Mouse (Mus musculus) midbrain, embryonic 14.5 days (tissue): ENCODE data around the gene Egfr. TPM values are rescaled to one million over a fixed set of nuclear protein-coding genes. Genes with fewer than 3 reads are reported as not detected.

ENCODE experiments used
- ATAC-seq: fragments of 200-750 bp; cut with Nextera tagmentation; 2 replicates; pipeline ENCODE4 v1.8.0; 2017; ENCODE audit warnings: moderate number of reproducible peaks, moderate library complexity; ENCODE audit not compliant: low FRiP score, low TSS enrichment
- DNase-seq: peaks from one replicate; pipeline ENCODE4 v3.0.0-alpha.2; 2015
- H3K27ac ChIP-seq: fragments of 300-500 bp; sonication (generic); replicated peaks from 2 replicates; pipeline ENCODE4 v1.5.1; 2014; ENCODE audit warnings: mild to moderate bottlenecking, low read depth, low read length, moderate library complexity
- H3K27me3 ChIP-seq: fragments of 300-500 bp; sonication (generic); 2 replicates; pipeline ENCODE4 v1.6.1; 2014; ENCODE audit warnings: low read length, control low read depth, mixed read lengths; ENCODE audit not compliant: control insufficient read depth, insufficient read depth
- H3K36me3 ChIP-seq: fragments of 300-500 bp; sonication (generic); 2 replicates; pipeline ENCODE4 v1.6.1; 2014; ENCODE audit warnings: low read length, control low read depth; ENCODE audit not compliant: control insufficient read depth, insufficient read depth
- H3K4me1 ChIP-seq: fragments of 300-500 bp; sonication (generic); 2 replicates; pipeline ENCODE4 v1.6.1; 2014; ENCODE audit warnings: mild to moderate bottlenecking, antibody characterized with exemption, low read length, control low read depth; ENCODE audit not compliant: control insufficient read depth, insufficient read depth
- H3K4me2 ChIP-seq: fragments of 300-500 bp; sonication (generic); 2 replicates; pipeline ENCODE4 v1.6.1; 2014; ENCODE audit warnings: mild to moderate bottlenecking, low read length, moderate library complexity
- H3K4me3 ChIP-seq: fragments of 300-500 bp; sonication (generic); replicated peaks from 2 replicates; pipeline ENCODE4 v1.5.1; 2014; ENCODE audit warnings: low read depth, low read length
- H3K9ac ChIP-seq: fragments of 300-500 bp; sonication (generic); replicated peaks from 2 replicates; pipeline ENCODE4 v1.6.1; 2014; ENCODE audit warnings: mild to moderate bottlenecking, low read length, moderate library complexity
- H3K9me3 ChIP-seq: fragments of 300-500 bp; sonication (generic); 2 replicates; pipeline ENCODE4 v1.6.1; 2016; ENCODE audit warnings: low read length, control low read depth, mixed read lengths; ENCODE audit not compliant: control insufficient read depth
- WGBS: fragments of 180-500 bp; shearing (Covaris S2); extraction: QIAGEN DNeasy Blood & Tissue Kit; methylation state at CpG from one replicate; pipeline ENCODE4 v1.1.7; 2014; 5-methylcytosine and 5-hydroxymethylcytosine counted together
- polyA plus RNA-seq: library from polyadenylated mRNA; unstranded; fragments of >200 nt; fragmentation: Nextera tagmentation; extraction: Ambion mirVana; gene quantifications from 2 replicates; pipeline ENCODE4 v1.2.1, GENCODE M21; 2014

Egfr gene
- polyA plus RNA-seq, 1 experiment from 2014 or later = 4.2 TPM

DNA sequence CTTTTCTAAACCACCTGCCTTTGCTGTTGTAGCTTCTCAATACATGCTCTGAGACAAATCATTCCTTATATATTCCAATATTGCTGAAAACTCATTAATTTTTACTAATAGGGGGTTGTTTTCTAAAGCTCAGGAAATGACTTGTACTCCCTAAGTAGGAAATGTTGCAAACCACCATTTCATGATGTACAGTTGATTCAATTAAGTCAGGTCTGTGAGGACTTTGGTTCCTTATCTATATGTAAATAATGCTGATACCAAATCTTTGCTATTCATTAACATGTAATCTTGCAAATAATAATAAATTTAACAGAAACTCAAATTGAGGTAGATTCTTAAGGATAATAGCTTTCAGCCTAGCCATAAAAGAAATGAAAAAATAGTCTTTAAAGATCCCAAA is 136.1 kb downstream of the Egfr start:
- Histone ChIP-seq H3K4me1 (no peaks in the 10 kb centered on the region), H3K4me2 (no peak overlapping the region), H3K27ac (no peak overlapping the region), H3K4me3 (no peak overlapping the region), H3K9me3 (no peaks in the 10 kb centered on the region), H3K27me3 (no peaks in the 10 kb centered on the region), H3K36me3 (no peaks in the 10 kb centered on the region), H3K9ac (no peak overlapping the region)
- no peak for ATAC-seq
- DNase-seq = no peak

DNA sequence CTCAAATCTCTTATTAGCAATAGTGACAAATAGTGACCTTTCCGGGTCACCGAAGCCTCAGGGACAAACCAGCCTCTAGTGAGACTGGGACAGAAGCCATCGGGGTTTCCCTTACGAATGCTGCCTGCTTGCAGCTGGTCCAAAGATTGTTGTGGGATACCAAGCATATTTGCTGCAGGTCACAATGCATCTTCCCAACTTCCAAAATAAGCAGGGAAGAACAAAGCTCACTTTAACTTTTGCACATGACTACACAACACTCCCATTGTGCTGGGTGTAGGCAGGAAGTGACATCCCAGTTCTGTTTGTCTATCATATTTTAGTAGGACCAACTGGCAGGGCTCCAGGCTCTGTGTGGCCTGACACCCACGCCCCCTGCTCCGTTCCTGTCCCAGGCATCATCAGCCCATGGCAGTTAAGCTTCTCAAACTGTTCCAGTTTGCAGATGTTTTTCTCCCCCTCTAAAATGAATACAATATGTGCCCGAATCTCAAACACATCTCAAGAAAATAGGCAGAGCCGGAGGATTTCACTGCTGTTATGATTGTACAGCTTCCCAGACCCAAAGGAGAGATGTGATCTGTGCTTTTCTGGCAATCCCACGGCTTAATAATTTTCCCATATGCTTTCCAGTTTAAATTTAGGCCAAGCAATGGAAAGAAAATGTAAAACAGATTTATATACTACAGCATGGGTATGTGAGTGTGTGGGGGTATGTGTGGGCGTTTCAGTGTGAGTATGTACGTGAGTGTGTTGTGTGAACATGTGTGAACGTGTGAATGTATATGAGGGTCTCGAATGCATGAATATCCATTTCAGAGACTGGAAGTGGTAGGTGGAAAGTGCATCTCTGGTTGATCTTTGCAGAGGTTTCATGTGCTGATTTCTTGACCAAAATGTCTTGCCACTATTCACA is 143.7 kb downstream of the Egfr start:
- DNase-seq = no peak
- Histone ChIP-seq H3K27me3 (no peaks in the 10 kb centered on the region), H3K4me1 (no peaks in the 10 kb centered on the region), H3K36me3 (no peaks in the 10 kb centered on the region), H3K9me3 (no peaks in the 10 kb centered on the region), H3K27ac (no peak overlapping the region), H3K9ac (no peak overlapping the region), H3K4me3 (no peak overlapping the region), H3K4me2 (no peak overlapping the region)
- 83% methylated on average over 13 of the region's 13 CpGs for WGBS
- ATAC-seq = no peak

DNA sequence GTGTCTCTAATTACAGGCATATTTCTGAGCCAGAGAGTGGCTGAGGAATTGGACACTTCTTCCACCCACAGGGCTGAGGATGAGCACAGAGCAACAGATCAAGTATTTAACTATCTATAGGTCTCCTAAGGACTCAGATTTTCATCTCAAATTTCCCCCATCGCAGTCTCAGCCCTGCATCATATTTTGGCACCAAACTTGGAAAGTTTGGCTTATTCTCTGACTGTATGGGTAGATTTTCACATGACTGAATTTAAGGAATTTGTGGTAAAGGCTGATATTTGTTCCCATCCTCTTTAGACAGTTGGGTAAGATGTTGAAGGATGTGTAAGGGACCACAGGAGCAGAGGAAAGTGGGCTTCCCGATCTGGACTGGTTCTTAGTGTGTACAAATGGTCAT is 145.7 kb downstream of the Egfr start:
- Histone ChIP-seq H3K4me3 (no peak overlapping the region), H3K9me3 (no peaks in the 10 kb centered on the region), H3K9ac (no peak overlapping the region), H3K36me3 (no peaks in the 10 kb centered on the region), H3K27me3 (no peaks in the 10 kb centered on the region), H3K4me2 (no peak overlapping the region), H3K4me1 (no peaks in the 10 kb centered on the region), H3K27ac (no peak overlapping the region)
- 92% methylated on average over 2 of the region's 2 CpGs for WGBS
- DNase-seq (no peak), ATAC-seq (no peak)

DNA sequence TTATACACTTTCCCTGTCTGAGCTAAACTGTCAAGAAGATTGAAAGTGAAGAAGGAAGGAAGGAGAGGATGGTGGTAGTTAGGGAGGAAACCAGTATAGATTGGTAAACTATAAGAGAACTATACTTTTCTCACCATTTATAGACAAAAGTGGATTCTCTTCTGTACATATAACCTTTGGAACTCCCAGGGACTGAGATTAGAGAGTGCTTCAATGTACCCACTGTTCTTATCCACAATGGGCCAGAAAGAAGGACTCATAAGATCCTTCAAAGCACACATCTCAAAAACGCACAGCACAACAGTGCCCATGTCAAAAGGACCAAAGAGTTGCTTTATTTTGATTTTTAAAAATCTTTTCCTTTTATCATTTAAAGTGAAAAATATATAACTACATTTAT is 148.2 kb downstream of the Egfr start:
- H3K27ac ChIP-seq = no peak overlapping the region
- WGBS = 84% methylated on average over 1 of the region's 1 CpGs
- H3K4me1 ChIP-seq = no peaks in the 10 kb centered on the region
- ATAC-seq (no peak), DNase-seq (no peak)
- no peak overlapping the region for H3K4me3 ChIP-seq
- H3K4me2 ChIP-seq = no peak overlapping the region
- H3K9ac ChIP-seq = no peak overlapping the region
- H3K27me3 ChIP-seq = no peaks in the 10 kb centered on the region
- no peaks in the 10 kb centered on the region for H3K36me3 ChIP-seq
- no peaks in the 10 kb centered on the region for H3K9me3 ChIP-seq

DNA sequence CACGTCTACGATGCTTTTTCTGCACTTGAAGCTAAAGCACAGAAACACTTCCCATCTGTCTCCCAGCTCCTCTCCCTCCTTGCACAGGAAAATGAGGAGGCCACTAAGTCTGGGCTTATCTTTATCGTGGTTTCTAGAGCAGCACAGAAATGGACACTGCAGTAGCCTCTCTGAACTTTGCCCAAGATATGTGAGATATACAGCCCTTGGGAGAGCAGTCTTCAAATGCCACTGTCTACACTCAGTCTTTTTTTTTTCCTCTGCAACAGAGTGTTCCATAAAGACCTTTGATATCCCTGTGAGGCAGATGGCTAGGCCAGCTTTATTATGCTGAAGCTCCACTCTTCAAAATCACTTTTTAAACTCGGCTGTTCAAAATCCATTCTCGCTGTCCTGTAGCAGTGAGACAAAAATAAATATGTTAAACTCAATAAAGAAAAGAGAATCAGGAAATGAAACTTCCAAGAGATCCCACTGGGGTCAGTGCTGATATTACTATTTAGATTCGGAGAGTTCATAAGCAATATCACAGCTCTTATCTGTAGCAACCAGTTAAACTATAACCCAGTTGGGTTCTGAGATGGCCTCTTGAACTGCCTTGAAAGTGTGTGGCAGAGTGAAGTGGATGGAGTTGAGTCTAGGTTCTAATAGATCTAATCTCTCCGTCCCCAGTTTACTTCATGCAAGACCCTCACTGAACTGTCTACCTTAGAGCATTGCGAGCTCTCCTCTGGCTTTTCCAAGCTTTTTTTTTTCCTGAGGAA is 148.8 kb downstream of the Egfr start:
- no peak overlapping the region for H3K27ac ChIP-seq
- no peaks in the 10 kb centered on the region for H3K4me1 ChIP-seq
- 94% methylated on average over 8 of the region's 8 CpGs for WGBS
- H3K36me3 ChIP-seq = no peaks in the 10 kb centered on the region
- no peaks in the 10 kb centered on the region for H3K9me3 ChIP-seq
- H3K27me3 ChIP-seq = no peaks in the 10 kb centered on the region
- DNase-seq (no peak), ATAC-seq (no peak)
- no peak overlapping the region for H3K4me2 ChIP-seq
- H3K9ac ChIP-seq = no peak overlapping the region
- H3K4me3 ChIP-seq = no peak overlapping the region

DNA sequence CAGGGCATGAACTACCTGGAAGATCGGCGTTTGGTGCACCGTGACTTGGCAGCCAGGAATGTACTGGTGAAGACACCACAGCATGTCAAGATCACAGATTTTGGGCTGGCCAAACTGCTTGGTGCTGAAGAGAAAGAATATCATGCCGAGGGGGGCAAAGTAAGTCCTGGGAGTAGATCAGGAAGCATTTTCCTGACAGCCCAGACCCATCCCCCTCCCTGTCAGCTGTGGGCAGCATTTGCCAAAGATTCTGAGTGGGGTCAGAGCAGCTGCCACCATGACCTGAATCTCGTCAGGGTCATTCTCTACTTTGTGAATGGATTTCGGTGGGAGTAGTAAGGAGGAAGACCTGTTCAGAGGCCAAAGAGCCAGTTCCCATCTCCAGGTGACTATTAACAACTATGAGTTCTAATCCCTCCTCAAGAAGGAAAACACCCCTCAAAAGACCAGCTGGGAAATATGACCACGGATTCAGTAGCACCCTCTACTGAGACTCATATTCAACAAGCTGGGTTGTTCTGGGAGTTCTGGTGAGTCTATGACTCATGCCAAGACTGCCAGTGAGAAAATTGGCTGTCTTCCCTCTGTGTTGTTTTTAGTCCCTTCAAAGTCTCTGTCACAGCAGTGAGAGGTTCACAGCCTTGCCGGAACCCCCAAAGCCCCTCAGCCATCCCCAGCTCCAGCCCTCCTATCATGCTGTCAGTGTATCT is 152.5 kb downstream of the Egfr start:
- no peak overlapping the region for H3K27ac ChIP-seq
- no peaks in the 10 kb centered on the region for H3K4me1 ChIP-seq
- H3K4me2 ChIP-seq = no peak overlapping the region
- no peak overlapping the region for H3K4me3 ChIP-seq
- ATAC-seq (no peak), DNase-seq (peak; percentile 1)
- H3K27me3 ChIP-seq = no peaks in the 10 kb centered on the region
- no peaks in the 10 kb centered on the region for H3K9me3 ChIP-seq
- no peaks in the 10 kb centered on the region for H3K36me3 ChIP-seq
- 82% methylated on average over 8 of the region's 8 CpGs for WGBS
- no peak overlapping the region for H3K9ac ChIP-seq

DNA sequence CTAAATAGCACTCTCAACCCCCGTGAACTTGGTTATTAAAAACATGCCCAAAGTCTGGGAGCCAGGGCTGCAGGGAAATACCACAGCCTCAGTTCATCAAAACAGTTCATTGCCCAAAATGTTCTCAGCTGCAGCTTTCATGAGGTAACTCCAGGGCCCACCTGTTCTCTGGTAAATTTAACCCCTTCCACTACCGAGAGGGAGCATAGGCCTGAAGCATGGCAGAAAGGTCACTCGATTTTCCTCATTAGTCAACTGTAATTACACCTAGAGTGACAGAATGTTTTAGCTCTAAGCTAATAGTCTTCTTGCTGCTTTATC is 153.0 kb downstream of the Egfr start:
- Histone ChIP-seq H3K27ac (no peak overlapping the region), H3K27me3 (no peaks in the 10 kb centered on the region), H3K4me1 (no peaks in the 10 kb centered on the region), H3K4me2 (no peak overlapping the region), H3K9me3 (no peaks in the 10 kb centered on the region), H3K4me3 (no peak overlapping the region), H3K36me3 (no peaks in the 10 kb centered on the region), H3K9ac (no peak overlapping the region)
- no peak for ATAC-seq
- no peak for DNase-seq
- WGBS = 88% methylated on average over 3 of the region's 3 CpGs

DNA sequence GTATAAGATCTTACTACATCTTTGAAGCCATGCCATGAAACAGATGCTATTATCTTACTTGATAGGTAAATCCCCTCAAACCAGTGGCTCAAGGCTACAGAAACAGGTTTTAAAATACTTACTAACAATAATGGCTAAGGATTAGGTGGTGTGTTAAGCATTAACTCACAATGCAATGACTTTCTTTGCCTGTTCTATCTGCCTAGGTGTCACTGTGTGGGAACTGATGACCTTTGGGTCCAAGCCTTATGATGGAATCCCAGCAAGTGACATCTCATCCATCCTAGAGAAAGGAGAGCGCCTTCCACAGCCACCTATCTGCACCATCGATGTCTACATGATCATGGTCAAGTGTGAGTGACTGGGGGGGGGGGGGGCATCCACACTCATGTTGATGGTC is 154.5 kb downstream of the Egfr start:
- Histone ChIP-seq H3K36me3 (no peaks in the 10 kb centered on the region), H3K4me2 (no peak overlapping the region), H3K27ac (no peak overlapping the region), H3K9ac (no peak overlapping the region), H3K4me1 (no peaks in the 10 kb centered on the region), H3K4me3 (no peak overlapping the region), H3K27me3 (no peaks in the 10 kb centered on the region), H3K9me3 (no peaks in the 10 kb centered on the region)
- DNase-seq = no peak
- WGBS = 98% methylated on average over 2 of the region's 2 CpGs
- no peak for ATAC-seq
